Mouse (Mus musculus) right cerebral cortex, adult 2 months (tissue): ENCODE measurements around the gene Ntmt1.

Experiments used
- DNase-seq, 2 experiments: peaks; one replicate each; pipeline ENCODE4 v3.0.0; 2021 to 2022; ENCODE audit warnings: low spot score in 2 of 2

The Ntmt1 gene

GRCm38 (mm10) chr2:30826825-30827748 lies 19.5 kb downstream of the Ntmt1 start:
- DNase-seq: peak; percentile 55 to 56

- DNase-seq: peak; percentile 94 to 98
Measured at GRCm38 (mm10) chr2:30827749-30828475, 20.3 kb downstream of the Ntmt1 start.

- no peak for DNase-seq
Measured at GRCm38 (mm10) chr2:30829315-30829714, 21.7 kb downstream of the Ntmt1 start.

GRCm38 (mm10) chr2:30830283-30830795 lies 22.7 kb downstream of the Ntmt1 start, which contains the start of gene Asb6:
TSS of gene Asb6 (minus strand) at chr2:30830333.
- DNase-seq: no peak

DNA sequence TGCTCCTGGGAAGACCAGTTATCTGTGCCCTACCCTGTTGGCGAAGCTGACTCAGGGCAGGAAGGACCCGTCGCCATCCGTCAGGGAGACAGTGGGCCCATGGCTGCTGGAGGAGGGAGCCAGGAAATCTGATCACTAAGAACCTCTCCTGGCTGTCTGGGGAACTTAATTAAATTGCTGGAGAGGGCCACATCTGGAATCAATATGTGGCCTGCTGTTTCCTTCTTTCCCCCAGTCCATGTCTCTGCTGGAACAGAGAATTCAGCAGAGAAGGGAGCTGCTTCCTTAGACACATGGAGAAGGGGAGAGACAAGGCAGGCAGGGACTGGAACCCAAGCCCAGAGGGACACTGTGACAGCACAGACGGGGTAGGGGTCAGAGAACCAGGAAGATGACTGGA lies 26.0 kb downstream of the Ntmt1 start:
- DNase-seq: no peak

DNA sequence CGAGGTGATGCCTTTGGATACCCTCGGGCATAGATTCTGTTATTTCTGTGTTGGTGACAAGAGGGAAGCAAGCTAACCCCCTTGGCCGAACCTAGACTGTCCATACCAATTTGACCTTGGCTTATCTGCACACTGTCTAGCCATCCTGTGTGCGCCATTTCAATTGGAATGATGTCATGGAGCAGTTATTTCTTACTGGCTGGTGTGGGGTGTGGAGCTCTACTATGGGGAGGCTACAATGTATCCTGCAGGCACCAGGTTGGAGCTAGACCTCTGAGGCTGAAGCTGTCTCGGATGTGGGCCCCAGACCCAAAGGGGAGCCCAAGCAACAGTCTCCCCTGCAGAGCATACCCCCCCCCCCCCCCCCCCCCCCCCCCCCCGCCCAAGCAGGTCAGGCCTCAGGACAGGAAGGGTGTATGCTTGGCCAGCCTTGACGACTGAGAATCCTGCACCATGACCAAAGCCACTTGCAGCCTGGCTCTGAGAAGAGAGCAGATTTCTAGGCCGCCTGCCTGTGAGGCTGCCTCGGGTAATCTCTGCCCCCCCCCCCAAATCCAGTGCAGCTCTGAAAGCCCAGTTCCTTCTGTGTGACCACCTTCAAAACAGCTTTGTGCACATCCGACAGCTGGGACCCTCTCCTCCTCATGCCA lies 26.9 kb downstream of the Ntmt1 start, which contains the start of gene Prrx2:
Gene Prrx2, plus strand, starts transcription at position 600 of the 650 bp plus-strand sequence.
- no peak for DNase-seq

DNA sequence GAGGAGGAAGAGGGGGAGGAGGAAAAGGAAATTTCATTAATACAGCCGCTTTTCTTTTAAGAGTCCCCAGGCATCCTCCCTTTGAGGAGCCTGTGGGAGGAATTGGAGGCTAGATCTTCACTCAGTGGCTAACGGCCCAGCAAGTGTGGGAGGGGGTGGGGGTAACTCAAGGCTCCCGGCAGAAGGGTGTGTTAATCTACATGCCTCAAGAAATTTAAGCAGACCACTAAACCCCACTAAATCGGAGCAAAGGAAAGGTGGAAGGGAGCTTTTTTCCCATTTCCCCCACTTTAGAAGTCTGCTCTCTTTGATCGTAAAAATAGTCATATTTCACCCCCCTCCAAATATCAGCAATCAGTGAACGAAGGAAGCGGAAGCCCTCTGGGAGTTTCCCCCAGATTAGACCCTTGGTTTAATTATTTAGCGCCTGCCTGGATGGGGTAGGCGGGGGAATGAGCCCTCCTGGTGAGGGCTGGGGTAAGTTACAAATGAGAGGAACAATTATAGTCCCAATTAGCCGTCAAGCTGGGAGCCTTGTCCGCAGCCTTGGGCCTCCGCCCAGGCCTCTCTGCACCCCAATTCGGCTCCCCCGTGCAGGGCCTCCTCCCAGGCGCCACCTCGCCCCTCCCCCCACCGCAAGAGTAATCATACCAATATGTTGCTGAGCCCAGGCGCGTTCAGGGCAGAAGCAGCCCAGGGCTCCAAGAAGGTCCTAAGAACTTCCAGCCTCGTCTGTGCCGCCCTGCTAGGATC lies 28.8 kb downstream of the Ntmt1 start:
- no peak for DNase-seq

DNA sequence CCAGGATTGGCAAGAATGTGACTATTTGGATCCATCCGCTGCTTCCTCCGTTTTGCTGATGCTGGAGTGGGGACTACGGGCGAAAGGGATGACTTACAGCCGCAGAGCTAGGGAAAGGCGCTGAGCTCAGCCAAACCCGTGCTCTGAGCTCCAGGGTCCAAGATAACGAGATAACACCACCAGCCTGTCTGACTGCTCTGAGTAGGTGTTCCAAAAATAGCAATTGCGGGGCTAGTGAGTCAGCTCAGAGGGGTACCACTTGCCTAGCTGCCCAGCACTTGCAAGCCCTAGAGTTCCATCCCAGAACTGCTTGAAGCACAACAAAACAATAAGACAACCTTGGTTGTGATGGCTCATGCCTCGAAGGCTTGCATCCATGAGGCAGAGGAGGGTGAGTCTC lies 35.0 kb downstream of the Ntmt1 start:
- no peak for DNase-seq

GRCm38 (mm10) chr2:30845152-30846070 lies 37.8 kb downstream of the Ntmt1 start:
- DNase-seq: no peak

DNA sequence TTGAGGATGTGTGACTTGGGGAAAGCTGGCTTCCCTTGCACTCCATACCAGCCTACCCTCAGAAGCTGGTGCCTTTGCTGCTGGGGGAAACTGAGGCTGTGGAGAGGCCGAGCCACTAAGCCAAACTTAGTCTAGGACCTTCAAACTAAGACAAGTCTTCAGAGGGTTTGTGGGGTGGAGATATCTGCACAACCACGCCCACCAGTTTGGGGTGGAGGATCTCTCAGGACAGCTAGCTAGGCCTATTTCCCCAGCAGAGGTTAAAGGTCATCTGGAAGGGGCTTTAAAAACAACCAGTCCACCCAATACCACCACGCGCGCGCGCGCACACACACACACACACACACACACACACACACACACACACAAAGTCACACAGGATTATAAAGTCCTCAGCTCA lies 38.6 kb downstream of the Ntmt1 start:
- DNase-seq: no peak

GRCm38 (mm10) chr2:30846723-30847122 lies 39.1 kb downstream of the Ntmt1 start:
- no peak for DNase-seq

DNA sequence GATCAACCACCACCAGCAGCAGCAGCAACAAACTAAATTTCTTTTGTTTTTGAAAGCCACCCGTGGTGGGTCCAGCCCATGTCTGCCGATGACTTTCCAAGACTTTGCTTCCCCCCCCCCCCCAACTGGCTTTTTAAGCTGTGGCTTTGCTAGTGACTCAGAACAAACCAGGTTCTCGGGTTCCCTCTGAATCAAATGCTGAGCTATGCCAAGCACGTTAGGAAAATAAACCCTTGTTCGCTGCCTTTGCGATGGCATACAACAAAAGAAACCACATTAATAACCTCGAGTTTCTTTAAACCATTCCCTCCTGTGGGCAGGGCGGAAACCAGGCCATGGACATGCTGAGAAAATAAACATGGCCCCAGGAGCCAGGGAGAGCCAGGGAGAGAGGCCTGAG lies 40.6 kb downstream of the Ntmt1 start:
- no peak for DNase-seq

DNA sequence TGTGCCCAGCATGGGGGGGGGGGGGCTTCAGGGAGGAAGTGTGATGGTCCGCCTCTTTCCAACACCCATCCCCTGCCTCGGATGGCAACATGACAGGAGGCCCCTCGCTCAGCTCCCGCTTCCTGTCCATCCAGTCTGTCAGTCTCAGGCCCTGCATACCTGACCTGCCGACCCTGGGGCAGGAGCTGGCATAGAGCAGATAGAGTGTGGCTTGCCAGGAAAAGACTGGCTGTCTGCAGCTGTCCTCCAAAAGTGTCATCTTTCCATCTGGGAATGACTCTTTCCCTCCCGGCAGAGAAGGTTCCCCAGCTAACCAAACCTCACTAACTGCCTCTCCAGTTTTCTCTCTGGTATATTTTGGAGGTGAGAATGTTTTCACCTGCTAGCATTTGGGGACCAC lies 43.0 kb downstream of the Ntmt1 start:
- no peak for DNase-seq

GRCm38 (mm10) chr2:30852771-30853313 lies 45.2 kb downstream of the Ntmt1 start:
- DNase-seq: no peak

GRCm38 (mm10) chr2:30857076-30857475 lies 49.5 kb downstream of the Ntmt1 start:
- DNase-seq: no peak

DNA sequence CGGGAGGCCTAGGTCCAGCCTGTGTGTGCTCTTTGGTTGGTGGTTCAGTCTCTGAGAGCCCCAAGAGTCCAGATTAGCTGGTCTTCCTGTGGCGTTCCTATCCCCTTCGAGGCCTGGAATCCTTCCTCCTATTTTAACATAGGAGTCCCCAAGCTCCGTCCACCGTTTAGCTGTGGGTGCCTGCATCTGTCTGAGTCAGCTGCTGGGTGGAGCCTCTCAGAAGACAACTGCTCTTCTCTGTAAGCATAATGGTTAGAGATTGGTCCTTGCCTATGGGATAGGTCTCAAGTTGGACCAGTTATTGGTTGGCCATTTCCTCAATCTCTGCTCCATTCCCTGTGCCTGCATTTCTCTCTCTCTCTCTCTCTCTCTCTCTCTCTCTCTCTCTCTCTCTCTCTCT lies 52.2 kb downstream of the Ntmt1 start:
- no peak for DNase-seq

DNA sequence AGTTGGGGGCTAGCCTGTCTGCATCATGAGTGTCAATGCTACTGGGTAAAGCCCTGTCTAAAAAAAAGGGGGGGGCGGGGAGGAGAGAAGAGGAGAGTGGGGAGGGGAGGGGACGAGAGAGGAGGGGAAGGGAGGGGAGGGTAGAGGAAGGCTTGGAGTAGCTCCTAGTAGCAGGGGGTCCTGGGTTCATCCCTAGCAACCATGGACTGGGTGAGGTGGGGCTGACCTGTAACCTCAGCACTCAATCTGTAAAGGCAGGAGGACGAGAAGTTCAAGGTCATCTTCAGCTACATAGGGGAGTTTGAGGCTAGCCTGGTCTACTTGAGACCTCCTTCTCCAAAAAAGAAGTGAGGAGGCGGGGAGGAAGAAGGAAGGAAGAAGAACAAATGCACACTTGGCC lies 54.5 kb downstream of the Ntmt1 start:
- DNase-seq: no peak

DNA sequence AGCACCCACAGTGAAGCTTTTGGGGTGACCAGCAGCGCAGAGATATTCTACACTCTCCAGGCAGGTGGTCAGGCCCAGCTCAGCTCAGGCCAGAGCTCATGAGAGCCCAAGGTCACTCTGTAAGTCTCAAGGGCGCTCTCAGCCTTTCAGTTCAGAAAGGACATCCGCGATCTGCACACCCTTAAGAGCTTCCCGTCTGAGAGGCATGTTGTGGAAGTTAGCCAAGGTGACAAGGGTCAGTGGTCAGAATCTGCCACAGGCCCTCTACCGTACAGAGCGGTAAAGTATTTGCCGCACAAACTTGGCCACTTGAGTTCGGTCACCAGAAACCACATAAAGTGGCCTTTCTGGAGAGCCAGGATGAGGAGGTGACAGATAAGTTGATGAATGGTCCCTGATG lies 55.9 kb downstream of the Ntmt1 start:
- DNase-seq: no peak

DNA sequence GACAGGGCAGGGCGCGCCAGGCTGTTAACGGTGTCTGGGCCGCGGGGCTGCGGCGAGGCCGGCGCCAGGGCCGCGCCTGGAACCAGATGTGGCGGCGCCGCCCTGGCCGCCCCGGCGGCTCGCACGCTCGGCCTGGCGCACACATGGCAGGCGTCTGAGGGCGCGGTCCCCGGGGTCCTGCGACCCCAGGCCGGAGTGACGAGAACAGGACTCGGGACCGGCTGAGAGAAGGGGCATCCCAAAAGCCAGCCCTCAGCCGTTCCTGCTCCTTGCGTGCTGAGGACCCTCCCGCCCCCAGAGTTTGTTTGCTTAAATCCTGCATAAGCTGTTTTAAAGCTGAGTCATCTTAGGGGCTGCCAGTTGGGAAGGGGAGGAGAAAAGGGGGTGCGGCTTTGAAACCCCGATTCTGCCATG lies 57.3 kb downstream of the Ntmt1 start:
- no peak for DNase-seq

DNA sequence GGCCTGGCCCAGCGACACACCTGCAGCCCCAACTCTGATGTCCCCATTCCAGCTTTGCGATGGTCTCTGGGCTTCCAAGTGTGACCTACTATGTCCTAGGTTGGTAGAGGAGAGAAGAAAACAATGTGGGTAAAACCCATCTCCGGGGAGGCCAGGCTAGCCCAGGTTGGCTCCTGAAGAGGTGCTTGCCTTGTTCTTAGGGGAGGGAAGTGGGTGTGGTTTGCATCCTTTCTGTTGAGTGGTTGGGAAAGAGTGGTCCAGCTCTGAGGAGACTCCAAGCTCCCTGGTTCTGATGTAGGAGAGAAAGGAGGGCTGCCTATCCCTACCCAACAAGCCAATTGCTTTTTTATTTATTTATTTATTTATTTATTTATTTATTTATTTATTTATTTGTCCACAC lies 57.8 kb downstream of the Ntmt1 start:
- DNase-seq: no peak
